Mouse (Mus musculus): ENCODE results near the gene Enpp5. TPM values are rescaled to one million over a fixed set of nuclear protein-coding genes. Genes with fewer than 3 reads are reported as not detected.

Enpp5 gene
- polyA plus RNA-seq, 1 experiment from 2014 or later, result 52.4 TPM

DNA sequence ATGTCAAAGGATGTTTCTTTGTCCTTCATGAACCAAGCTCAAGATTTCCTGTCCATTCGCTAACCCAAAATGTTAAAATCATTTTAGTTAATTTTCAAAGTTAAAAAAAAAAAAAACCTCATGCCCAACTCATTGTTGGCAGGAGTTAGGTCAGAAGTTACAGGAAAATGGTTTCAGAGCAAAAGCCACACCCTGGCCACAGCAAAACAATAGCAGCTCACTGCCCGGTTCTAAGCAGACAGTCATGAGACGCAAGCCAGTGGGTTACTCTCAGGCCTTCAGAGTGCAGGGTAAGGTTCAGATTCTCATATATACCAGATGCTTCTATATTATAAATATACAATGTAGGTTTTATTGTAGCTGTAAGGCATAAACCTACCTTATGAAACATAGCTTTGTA is 29.7 kb downstream of the Enpp5 start:
- Histone ChIP-seq H3K27ac (ENCODE audit: low read length) (no peak overlapping the region), H3K4me2 (ENCODE audit: low read depth, low read length) (no peak overlapping the region), H3K4me1 (ENCODE audit: control insufficient read depth, insufficient read depth, low read length) (0 out of 2 replicates have a peak, but pooled peaks cover 2% of the 10 kb centered on the region), H3K27me3 (replicated peaks; ENCODE audit: control insufficient read depth, insufficient read depth, low read length) (no peaks in the 10 kb centered on the region), H3K4me3 (ENCODE audit: low read length) (no peak overlapping the region), H3K9ac (ENCODE audit: low read depth, low read length) (no peak overlapping the region), H3K9me3 (ENCODE audit: control insufficient read depth, low read length) (no peaks in the 10 kb centered on the region), H3K36me3 (ENCODE audit: control insufficient read depth, insufficient read depth, low read length) (no peaks in the 10 kb centered on the region)
- ATAC-seq, result no peak
- WGBS, result 77% methylated on average over 3 of the region's 3 CpGs

DNA sequence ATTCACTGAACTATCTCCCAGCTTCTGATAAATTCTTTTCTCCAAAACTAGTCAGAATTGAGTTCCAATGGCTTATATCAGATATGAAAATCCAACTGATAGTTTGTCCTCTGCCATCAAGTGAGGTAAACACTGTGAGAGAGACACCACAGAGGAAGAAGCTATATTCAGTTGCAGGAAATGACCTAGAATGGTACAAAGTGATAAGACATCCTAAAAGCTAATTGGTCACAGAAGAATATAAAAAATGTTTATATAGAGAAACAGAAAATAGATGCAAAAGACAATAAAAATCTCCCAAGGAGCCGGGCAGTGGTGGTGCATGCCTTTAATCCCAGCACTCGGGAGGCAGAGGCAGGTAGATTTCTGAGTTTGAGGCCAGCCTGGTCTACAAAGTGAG is 38.0 kb downstream of the Enpp5 start:
- Histone ChIP-seq H3K9ac (ENCODE audit: low read depth, low read length) (no peak overlapping the region), H3K9me3 (ENCODE audit: control insufficient read depth, low read length) (no peaks in the 10 kb centered on the region)

DNA sequence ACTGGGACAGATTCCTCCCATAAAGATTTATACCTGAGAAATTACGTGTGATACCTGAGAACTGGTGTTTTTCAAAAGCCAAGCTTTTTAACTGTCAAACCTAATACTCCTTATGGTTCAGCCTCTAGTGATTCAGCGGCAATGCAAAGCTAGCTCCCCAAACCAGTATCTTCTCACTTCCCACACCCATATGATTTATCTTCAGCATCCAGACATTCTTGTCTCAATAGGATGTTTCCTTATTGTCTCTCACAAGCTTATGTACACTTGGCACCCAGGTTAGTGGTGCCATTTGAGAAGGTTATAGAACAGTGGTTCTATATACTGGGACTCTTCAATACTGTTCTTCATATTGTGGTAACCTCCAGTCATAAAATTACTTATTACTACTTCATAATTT is 39.1 kb downstream of the Enpp5 start:
- peaks cover 4% of the 10 kb centered on the region; the same call in 1 of the 2 replicates for H3K4me1 ChIP-seq (ENCODE audit: control insufficient read depth, insufficient read depth, low read length)
- 77% methylated on average over 2 of the region's 2 CpGs for WGBS
- H3K27me3 ChIP-seq (replicated peaks; ENCODE audit: control insufficient read depth, insufficient read depth, low read length), result no peaks in the 10 kb centered on the region
- no peak overlapping the region for H3K27ac ChIP-seq (ENCODE audit: low read length)
- H3K36me3 ChIP-seq (ENCODE audit: control insufficient read depth, insufficient read depth, low read length), result no peaks in the 10 kb centered on the region
- H3K4me2 ChIP-seq (ENCODE audit: low read depth, low read length), result no peak overlapping the region
- ATAC-seq, result no peak
- H3K9me3 ChIP-seq (ENCODE audit: control insufficient read depth, low read length), result no peaks in the 10 kb centered on the region
- no peak overlapping the region for H3K9ac ChIP-seq (ENCODE audit: low read depth, low read length)
- H3K4me3 ChIP-seq (ENCODE audit: low read length), result no peak overlapping the region

More for the DNA sequence above, 38.0 kb downstream of the Enpp5 start:
- H3K4me2 ChIP-seq (ENCODE audit: low read depth, low read length), result no peak overlapping the region
- no peaks in the 10 kb centered on the region for H3K36me3 ChIP-seq (ENCODE audit: control insufficient read depth, insufficient read depth, low read length)
- H3K4me1 ChIP-seq (ENCODE audit: control insufficient read depth, insufficient read depth, low read length), result peaks cover 4% of the 10 kb centered on the region; the same call in 1 of the 2 replicates
- H3K27ac ChIP-seq (ENCODE audit: low read length), result no peak overlapping the region
- 76% methylated on average over 2 of the region's 2 CpGs for WGBS
- no peak for ATAC-seq
- H3K4me3 ChIP-seq (ENCODE audit: low read length), result no peak overlapping the region
- no peaks in the 10 kb centered on the region for H3K27me3 ChIP-seq (replicated peaks; ENCODE audit: control insufficient read depth, insufficient read depth, low read length)

DNA sequence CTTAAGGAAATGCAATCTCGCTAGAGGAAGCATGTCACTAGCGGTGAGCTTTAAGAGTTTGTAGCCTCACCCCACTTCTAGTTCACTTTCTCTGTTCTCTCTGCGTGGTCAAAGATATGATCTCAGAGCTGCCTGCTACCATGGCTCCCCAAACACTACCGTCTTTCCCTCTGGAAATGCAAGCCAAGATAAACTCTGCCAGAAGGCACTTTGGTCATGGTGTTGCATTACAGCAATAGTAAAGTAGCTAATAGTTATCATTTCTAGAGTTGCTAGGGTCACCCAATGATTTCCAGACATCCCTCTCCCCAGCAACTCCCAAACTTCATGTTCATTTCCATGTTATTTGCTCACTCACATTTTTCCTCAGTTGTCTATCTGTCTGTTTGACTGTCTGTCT is 39.6 kb downstream of the Enpp5 start:
- Histone ChIP-seq H3K27me3 (replicated peaks; ENCODE audit: control insufficient read depth, insufficient read depth, low read length) (no peaks in the 10 kb centered on the region), H3K36me3 (ENCODE audit: control insufficient read depth, insufficient read depth, low read length) (no peaks in the 10 kb centered on the region), H3K9ac (ENCODE audit: low read depth, low read length) (no peak overlapping the region), H3K4me1 (ENCODE audit: control insufficient read depth, insufficient read depth, low read length) (peaks cover 4% of the 10 kb centered on the region; the same call in 1 of the 2 replicates), H3K4me2 (ENCODE audit: low read depth, low read length) (no peak overlapping the region), H3K27ac (ENCODE audit: low read length) (no peak overlapping the region), H3K9me3 (ENCODE audit: control insufficient read depth, low read length) (no peaks in the 10 kb centered on the region), H3K4me3 (ENCODE audit: low read length) (no peak overlapping the region)
- 74% methylated on average over 4 of the region's 4 CpGs for WGBS
- ATAC-seq, result no peak

DNA sequence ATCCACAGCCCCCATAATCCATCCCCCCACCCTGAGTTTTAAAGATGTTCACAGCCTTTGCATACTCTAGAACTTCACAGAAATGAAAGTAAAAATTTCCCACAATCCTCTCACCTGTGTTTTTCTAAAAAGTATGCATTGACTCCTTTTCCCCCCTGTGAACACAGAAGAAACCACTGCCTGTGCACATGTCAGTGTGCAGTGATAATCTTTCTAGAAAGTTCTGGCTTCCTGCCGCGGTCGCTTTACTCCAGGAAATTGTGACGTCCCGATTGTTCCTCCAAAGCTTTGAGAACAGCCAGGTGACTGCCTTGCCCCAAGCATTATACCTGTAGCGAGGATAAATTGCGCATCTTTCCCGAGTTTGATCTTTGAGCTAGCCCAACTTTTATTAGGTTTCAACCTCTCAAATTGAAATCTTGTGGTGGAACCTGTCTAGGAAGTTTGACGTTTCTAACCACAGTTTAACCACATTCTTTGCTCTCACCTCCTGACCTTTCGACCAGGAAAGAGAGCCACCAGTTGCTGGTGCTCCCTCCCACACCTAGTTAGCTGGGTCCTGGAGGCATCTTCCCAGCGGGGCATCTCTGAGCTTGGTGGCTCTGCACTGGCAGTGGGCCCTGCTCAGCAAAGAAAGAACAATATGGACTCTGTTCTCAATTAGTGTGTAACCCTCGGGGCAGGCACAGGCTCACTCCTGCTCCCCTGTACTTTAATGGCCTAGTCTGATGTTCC is 42.9 kb downstream of the Enpp5 start:
- Histone ChIP-seq H3K4me1 (ENCODE audit: control insufficient read depth, insufficient read depth, low read length) (peaks cover 4% of the 10 kb centered on the region; the same call in 1 of the 2 replicates), H3K9ac (ENCODE audit: low read depth, low read length) (no peak overlapping the region), H3K27ac (ENCODE audit: low read length) (no peak overlapping the region), H3K36me3 (ENCODE audit: control insufficient read depth, insufficient read depth, low read length) (no peaks in the 10 kb centered on the region), H3K4me2 (ENCODE audit: low read depth, low read length) (no peak overlapping the region), H3K27me3 (replicated peaks; ENCODE audit: control insufficient read depth, insufficient read depth, low read length) (no peaks in the 10 kb centered on the region), H3K9me3 (ENCODE audit: control insufficient read depth, low read length) (no peaks in the 10 kb centered on the region), H3K4me3 (ENCODE audit: low read length) (no peak overlapping the region)
- WGBS, result 67% methylated on average over 12 of the region's 12 CpGs
- no peak for ATAC-seq

DNA sequence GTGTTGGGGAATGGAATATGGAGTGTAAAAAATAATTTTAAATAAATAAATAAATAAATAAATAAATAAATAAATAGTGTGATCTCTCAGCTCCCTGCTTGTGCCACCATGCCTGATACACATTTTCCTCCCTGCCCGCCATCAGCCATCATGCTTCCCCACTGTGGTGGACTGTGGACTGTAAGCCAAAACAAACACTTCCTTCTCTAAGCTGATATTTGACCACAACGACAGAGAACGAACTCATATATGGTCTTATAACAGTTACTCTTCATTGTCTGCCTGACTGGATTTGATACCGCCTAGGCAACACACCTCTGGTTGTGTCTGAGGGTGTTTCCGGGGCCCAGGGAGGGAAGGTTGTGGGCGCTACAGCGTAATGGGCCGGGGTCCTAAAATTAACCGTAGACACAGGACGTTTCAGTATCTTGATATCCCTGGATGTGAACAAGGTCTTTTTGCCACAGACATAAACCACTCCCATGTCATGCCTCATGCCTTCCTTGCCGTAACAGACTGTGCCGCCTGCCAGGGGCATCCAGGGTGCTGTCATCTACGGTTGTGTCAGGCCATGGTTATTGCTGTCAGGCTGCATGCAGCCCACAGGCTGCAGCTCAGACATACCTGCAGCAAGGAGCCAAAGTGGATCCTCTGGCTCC is 50.6 kb downstream of the Enpp5 start:
- ATAC-seq, result no peak

DNA sequence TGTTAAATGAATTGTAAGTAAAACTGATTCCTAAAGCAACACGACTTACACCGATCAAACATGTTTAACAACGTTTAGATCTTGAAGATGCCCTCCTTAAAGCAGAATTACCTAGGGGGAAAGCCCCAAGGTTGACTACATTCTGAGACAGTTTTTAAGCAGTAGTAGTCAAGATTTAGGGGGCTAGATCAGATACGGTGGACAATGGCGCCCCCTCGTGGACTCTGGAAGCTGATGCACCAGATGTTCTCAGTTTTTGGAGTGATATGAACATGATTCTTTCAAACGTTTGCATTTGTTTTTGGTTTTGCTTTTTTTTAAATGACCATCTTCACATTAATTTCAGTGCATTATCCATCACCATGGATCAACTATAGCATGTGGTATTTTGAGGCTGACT is 51.8 kb downstream of the Enpp5 start:
- Histone ChIP-seq H3K36me3 (ENCODE audit: control insufficient read depth, insufficient read depth, low read length) (no peaks in the 10 kb centered on the region), H3K4me2 (ENCODE audit: low read depth, low read length) (no peak overlapping the region), H3K9me3 (ENCODE audit: control insufficient read depth, low read length) (no peaks in the 10 kb centered on the region), H3K4me1 (ENCODE audit: control insufficient read depth, insufficient read depth, low read length) (no peaks in the 10 kb centered on the region), H3K9ac (ENCODE audit: low read depth, low read length) (no peak overlapping the region), H3K4me3 (ENCODE audit: low read length) (no peak overlapping the region), H3K27ac (ENCODE audit: low read length) (no peak overlapping the region), H3K27me3 (replicated peaks; ENCODE audit: control insufficient read depth, insufficient read depth, low read length) (no peaks in the 10 kb centered on the region)
- ATAC-seq, result no peak
- 11% methylated on average over 7 of the region's 7 CpGs for WGBS

More for the DNA sequence above, 50.6 kb downstream of the Enpp5 start:
- WGBS, result 80% methylated on average over 13 of the region's 13 CpGs
- no peak overlapping the region for H3K9ac ChIP-seq (ENCODE audit: low read depth, low read length)
- no peak overlapping the region for H3K27ac ChIP-seq (ENCODE audit: low read length)
- H3K4me3 ChIP-seq (ENCODE audit: low read length), result no peak overlapping the region
- H3K4me1 ChIP-seq (ENCODE audit: control insufficient read depth, insufficient read depth, low read length), result no peaks in the 10 kb centered on the region
- H3K9me3 ChIP-seq (ENCODE audit: control insufficient read depth, low read length), result no peaks in the 10 kb centered on the region
- no peaks in the 10 kb centered on the region for H3K36me3 ChIP-seq (ENCODE audit: control insufficient read depth, insufficient read depth, low read length)
- H3K4me2 ChIP-seq (ENCODE audit: low read depth, low read length), result no peak overlapping the region
- no peaks in the 10 kb centered on the region for H3K27me3 ChIP-seq (replicated peaks; ENCODE audit: control insufficient read depth, insufficient read depth, low read length)

DNA sequence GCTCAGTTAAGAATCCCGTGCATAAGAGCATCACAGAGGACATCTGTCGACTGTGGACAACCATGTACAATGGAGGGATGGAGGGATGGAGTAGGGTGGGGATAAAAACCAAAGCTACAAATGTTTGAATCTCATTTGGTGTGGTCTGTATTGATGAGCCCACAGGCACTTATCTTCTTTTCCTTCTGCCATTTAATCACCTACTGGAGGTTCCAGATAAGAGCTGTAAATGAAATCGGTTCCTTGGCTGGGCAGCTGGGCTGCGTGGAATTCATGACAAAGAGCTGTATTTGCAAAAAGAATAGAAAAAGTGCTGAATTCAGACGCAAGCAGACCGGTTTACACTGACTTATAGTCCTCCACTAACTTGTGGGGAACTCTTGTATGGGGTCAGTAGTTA is 55.5 kb downstream of the Enpp5 start:
- H3K9me3 ChIP-seq (ENCODE audit: control insufficient read depth, low read length), result no peaks in the 10 kb centered on the region
- peak overlapping the region; percentile 45 for H3K4me3 ChIP-seq (ENCODE audit: low read length)
- no peaks in the 10 kb centered on the region for H3K36me3 ChIP-seq (ENCODE audit: control insufficient read depth, insufficient read depth, low read length)
- H3K27ac ChIP-seq (ENCODE audit: low read length), result peak overlapping the region; percentile 72
- no peaks in the 10 kb centered on the region for H3K27me3 ChIP-seq (replicated peaks; ENCODE audit: control insufficient read depth, insufficient read depth, low read length)
- H3K9ac ChIP-seq (ENCODE audit: low read depth, low read length), result no peak overlapping the region
- peak overlapping the region; percentile 46 for H3K4me2 ChIP-seq (ENCODE audit: low read depth, low read length)
- no peaks in the 10 kb centered on the region for H3K4me1 ChIP-seq (ENCODE audit: control insufficient read depth, insufficient read depth, low read length)
- WGBS, result 46% methylated on average over 6 of the region's 6 CpGs
- peak; percentile 22 for ATAC-seq

DNA sequence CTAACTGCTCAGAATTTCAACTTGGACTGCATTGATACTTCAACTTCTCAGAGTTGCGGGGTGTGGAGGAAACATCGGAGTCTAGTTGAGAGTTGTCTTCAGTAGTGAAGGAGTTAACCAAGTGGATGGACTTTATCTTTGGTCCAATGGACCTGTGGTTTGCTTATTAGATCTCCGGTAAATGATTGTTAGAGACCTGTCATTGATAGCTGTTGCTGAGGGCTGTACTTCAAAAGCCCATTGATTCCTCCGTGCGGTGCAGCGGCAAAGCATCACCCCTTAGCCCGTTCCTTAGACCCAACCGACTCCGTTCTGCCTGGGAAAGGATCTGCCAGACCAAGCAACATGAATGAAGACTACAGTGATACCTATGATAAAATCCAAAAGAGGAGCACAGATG is 55.9 kb downstream of the Enpp5 start:
- Histone ChIP-seq H3K4me3 (ENCODE audit: low read length) (peak overlapping the region; percentile 45), H3K36me3 (ENCODE audit: control insufficient read depth, insufficient read depth, low read length) (no peaks in the 10 kb centered on the region), H3K27ac (ENCODE audit: low read length) (peak overlapping the region; percentile 72), H3K4me2 (ENCODE audit: low read depth, low read length) (peak overlapping the region; percentile 46), H3K27me3 (replicated peaks; ENCODE audit: control insufficient read depth, insufficient read depth, low read length) (no peaks in the 10 kb centered on the region), H3K9ac (ENCODE audit: low read depth, low read length) (peak overlapping the region; percentile 66), H3K4me1 (ENCODE audit: control insufficient read depth, insufficient read depth, low read length) (0 out of 2 replicates have a peak, but pooled peaks cover 3% of the 10 kb centered on the region), H3K9me3 (ENCODE audit: control insufficient read depth, low read length) (no peaks in the 10 kb centered on the region)
- 59% methylated on average over 9 of the region's 9 CpGs for WGBS
- peak; percentile 73 for ATAC-seq

All from intestine, embryonic 16.5 days (tissue).